In genomic region chr7:65607003-65607402, GRCm38 (mm10) we compare ENCODE assay signal across 20 mouse cellular contexts. TPM values are rescaled to one million over a fixed set of nuclear protein-coding genes. Genes with fewer than 3 reads are reported as not detected.
DNase-seq lines count a peak whose midpoint lies in the region; ATAC-seq lines count a peak whose summit lies in the region.
"Had no signal": no experiment of that assay in that cellular context is flagged by ENCODE, and none has a peak within 500 bp of the region (broad histone marks: within the 10 kb centered on the region; RNA-seq: fewer than 3 reads in every experiment).

No protein-coding gene starts in this region.

- H3K27me3 ChIP-seq in forebrain, embryonic 15.5 days, result no peaks in the 10 kb centered on the region
- no peaks in the 10 kb centered on the region for H3K27me3 ChIP-seq in forebrain, embryonic 11.5 days (ENCODE audit: control insufficient read depth, insufficient read depth, low read length)
- H3K27me3 ChIP-seq in hindbrain, embryonic 16.5 days (replicated peaks; ENCODE audit: control insufficient read depth, insufficient read depth, low read length), result no peaks in the 10 kb centered on the region
- H3K27me3 ChIP-seq in hindbrain, embryonic 12.5 days, result no peaks in the 10 kb centered on the region
- H3K27me3 ChIP-seq: heart, embryonic 15.5 days; neural tube, embryonic 12.5 days had no signal

- H3K9ac ChIP-seq in forebrain, embryonic 15.5 days (replicated peaks), result no peak overlapping the region
- H3K9ac ChIP-seq in forebrain, embryonic 11.5 days (ENCODE audit: low read length), result no peak overlapping the region
- H3K9ac ChIP-seq in hindbrain, embryonic 16.5 days (ENCODE audit: low read depth, low read length), result no peak overlapping the region
- H3K9ac ChIP-seq in hindbrain, embryonic 12.5 days, result no peak overlapping the region
- H3K9ac ChIP-seq: heart, embryonic 15.5 days; neural tube, embryonic 12.5 days had no signal

- H3K4me1 ChIP-seq in forebrain, embryonic 15.5 days, result no peaks in the 10 kb centered on the region
- no peaks in the 10 kb centered on the region for H3K4me1 ChIP-seq in forebrain, embryonic 11.5 days (replicated peaks; ENCODE audit: control insufficient read depth, insufficient read depth, low read length)
- peaks cover 2% of the 10 kb centered on the region; the same call in 1 of the 2 replicates for H3K4me1 ChIP-seq in hindbrain, embryonic 16.5 days (ENCODE audit: control insufficient read depth, insufficient read depth, low read depth, low read length)
- H3K4me1 ChIP-seq in hindbrain, embryonic 12.5 days, result no peaks in the 10 kb centered on the region
- H3K4me1 ChIP-seq: neural tube, embryonic 12.5 days had no signal

- H3K4me2 ChIP-seq in forebrain, embryonic 15.5 days (replicated peaks), result no peak overlapping the region
- no peak overlapping the region for H3K4me2 ChIP-seq in forebrain, embryonic 11.5 days (ENCODE audit: low read depth, low read length, severe bottlenecking)
- no peak overlapping the region for H3K4me2 ChIP-seq in hindbrain, embryonic 16.5 days (ENCODE audit: low read length)
- H3K4me2 ChIP-seq in hindbrain, embryonic 12.5 days (replicated peaks), result no peak overlapping the region
- H3K4me2 ChIP-seq: heart, embryonic 15.5 days; neural tube, embryonic 12.5 days had no signal

- ATAC-seq in forebrain, embryonic 15.5 days (replicated peaks), result peak; percentile 51
- ATAC-seq in forebrain, embryonic 11.5 days (replicated peaks; ENCODE audit: low FRiP score), result no peak
- peak; percentile 37; the same call in 1 of the 2 replicates for ATAC-seq in hindbrain, embryonic 16.5 days
- ATAC-seq in hindbrain, embryonic 12.5 days (ENCODE audit: low FRiP score), result no peak
- ATAC-seq in inflammation-experienced regulatory T-cells, adult 6 months, result no peak

- WGBS in forebrain, embryonic 15.5 days, result 44% methylated on average over 5 of the region's 5 CpGs
- WGBS in forebrain, embryonic 11.5 days, result 86% methylated on average over 5 of the region's 5 CpGs
- WGBS in hindbrain, embryonic 16.5 days, result 64% methylated on average over 5 of the region's 5 CpGs
- WGBS in hindbrain, embryonic 12.5 days, result 79% methylated on average over 5 of the region's 5 CpGs

- no peak overlapping the region for H3K27ac ChIP-seq in forebrain, embryonic 15.5 days (replicated peaks)
- no peak overlapping the region for H3K27ac ChIP-seq in forebrain, embryonic 11.5 days (ENCODE audit: low read depth, low read length)
- H3K27ac ChIP-seq in hindbrain, embryonic 16.5 days (ENCODE audit: low read depth, low read length), result no peak overlapping the region
- H3K27ac ChIP-seq in hindbrain, embryonic 12.5 days, result no peak overlapping the region
- H3K27ac ChIP-seq: gastrocnemius, adult 2 months; heart, embryonic 15.5 days; kidney, postnatal 0 days; neural tube, embryonic 12.5 days had no signal

- no peaks in the 10 kb centered on the region for H3K36me3 ChIP-seq in forebrain, embryonic 15.5 days
- no peaks in the 10 kb centered on the region for H3K36me3 ChIP-seq in forebrain, embryonic 11.5 days (ENCODE audit: control insufficient read depth, insufficient read depth, low read length)
- H3K36me3 ChIP-seq in hindbrain, embryonic 16.5 days (ENCODE audit: control insufficient read depth, insufficient read depth, low read length), result no peaks in the 10 kb centered on the region
- no peaks in the 10 kb centered on the region for H3K36me3 ChIP-seq in hindbrain, embryonic 12.5 days
- H3K36me3 ChIP-seq: heart, embryonic 15.5 days; neural tube, embryonic 12.5 days had no signal

- H3K9me3 ChIP-seq in forebrain, embryonic 15.5 days, result no peaks in the 10 kb centered on the region
- no peaks in the 10 kb centered on the region for H3K9me3 ChIP-seq in forebrain, embryonic 11.5 days (ENCODE audit: control insufficient read depth, low read length)
- H3K9me3 ChIP-seq in hindbrain, embryonic 16.5 days (ENCODE audit: control insufficient read depth, low read length), result no peaks in the 10 kb centered on the region
- no peaks in the 10 kb centered on the region for H3K9me3 ChIP-seq in hindbrain, embryonic 12.5 days (replicated peaks)
- H3K9me3 ChIP-seq: heart, embryonic 15.5 days; neural tube, embryonic 12.5 days had no signal

- DNase-seq in forebrain, embryonic 11.5 days (ENCODE audit: low spot score), result no peak
- DNase-seq in left cerebral cortex, postnatal 25 days (ENCODE audit: low spot score in 2 of 2), result peak; percentile 31 to 41
- DNase-seq in left cerebral cortex, adult 18-20 months (ENCODE audit: low spot score in 2 of 2), result no peak
- peak; percentile 79 for DNase-seq in brain, adult 2 months (ENCODE audit: low read depth, low spot score)
- DNase-seq: adrenal gland, postnatal 10 days; cerebellum, adult 9-10 months; gastrocnemius, adult 2 months; heart, postnatal 4 days; kidney, adult 2 months; lung, postnatal 4 days; retina, postnatal 1 day; right cerebral cortex, postnatal 4 days; thymus, postnatal 4 days had no signal

- intact Hi-C loops in left cerebral cortex, postnatal 25 days (cut with DNase I), result no loop called here

- H3K4me3 ChIP-seq in forebrain, embryonic 15.5 days, result no peak overlapping the region
- no peak overlapping the region for H3K4me3 ChIP-seq in forebrain, embryonic 11.5 days (ENCODE audit: low read depth, low read length)
- H3K4me3 ChIP-seq in hindbrain, embryonic 16.5 days (ENCODE audit: low read length), result no peak overlapping the region
- no peak overlapping the region for H3K4me3 ChIP-seq in hindbrain, embryonic 12.5 days
- H3K4me3 ChIP-seq: gastrocnemius, adult 2 months; heart, embryonic 15.5 days; neural tube, embryonic 12.5 days had no signal

RNA-seq across cellular contexts. Expression of gene Tarsl2, which starts 37.7 kb away (rescaled TPM):
- 15.3 and 15.8 TPM in 2 replicates for polyA plus RNA-seq in forebrain, embryonic 15.5 days (2015; fragmentation: Nextera tagmentation; extraction: Ambion mirVana)
- 13.2 and 14.2 TPM in 2 replicates for polyA plus RNA-seq in forebrain, embryonic 11.5 days (2014; fragmentation: Nextera tagmentation; extraction: Ambion mirVana)
- polyA plus RNA-seq in hindbrain, embryonic 16.5 days (2015; fragmentation: Nextera tagmentation; extraction: Ambion mirVana), result 19.7 and 20.7 TPM in 2 replicates
- polyA plus RNA-seq in hindbrain, embryonic 12.5 days (2016; fragmentation: Nextera tagmentation; extraction: Ambion mirVana), result 14.6 and 15.8 TPM in 2 replicates
- 10 to 100 TPM; 43.4 to 46.0 TPM for total RNA-seq in left cerebral cortex, postnatal 25 days (2021)
- total RNA-seq in left cerebral cortex, adult 18-20 months (2021), result 10 to 100 TPM; 39.6 to 42.6 TPM
- 1 to 10 TPM in 2 of 3 experiments, under 1 TPM in 1; 0.92 to 2.1 (median 1.7) TPM for polyA plus RNA-seq in inflammation-experienced regulatory T-cells, adult 6 months (2017; shearing (Covaris generic))

Comparison
In these comparisons a context has a peak if more than half of its experiments do, and no peak if none do; other contexts are left out.
1. ATAC-seq: peak in forebrain, embryonic 15.5 days (single experiment) and hindbrain, embryonic 16.5 days (single experiment); none in forebrain, embryonic 11.5 days (single experiment), hindbrain, embryonic 12.5 days (single experiment) and inflammation-experienced regulatory T-cells, adult 6 months (single experiment).
2. DNase-seq: peak in left cerebral cortex, postnatal 25 days (2 of 2) and brain, adult 2 months (single experiment); none in forebrain, embryonic 11.5 days (single experiment) and left cerebral cortex, adult 18-20 months (0 of 2).